16 mouse cellular contexts compared by ENCODE assay signal in genomic region chr13:19027766-19028350, GRCm38 (mm10).
DNase-seq lines count a peak whose midpoint lies in the region; ATAC-seq and TF ChIP-seq lines count a peak whose summit lies in the region.
"Had no signal": no experiment of that assay in that cellular context is flagged by ENCODE, and none has a peak within 500 bp of the region (broad histone marks: within the 10 kb centered on the region; RNA-seq: fewer than 3 reads in every experiment).

No protein-coding gene starts in this region.

- no peak overlapping the region for H3K27ac ChIP-seq in hindbrain, embryonic 15.5 days (replicated peaks)
- H3K27ac ChIP-seq in hindbrain, embryonic 10.5 days = no peak overlapping the region
- peak overlapping the region; percentile 89 for H3K27ac ChIP-seq in cerebellum, adult 2 months (ENCODE audit: insufficient read depth, low read length)
- H3K27ac ChIP-seq in layer of hippocampus, adult 2 months = peak overlapping the region; percentile 79
- H3K27ac ChIP-seq: heart, adult 2 months; liver, embryonic 13.5 days; neural tube, embryonic 13.5 days had no signal

- H3K4me1 ChIP-seq in hindbrain, embryonic 15.5 days (replicated peaks) = no peaks in the 10 kb centered on the region; the same call in 1 of the 2 replicates
- no peaks in the 10 kb centered on the region for H3K4me1 ChIP-seq in hindbrain, embryonic 10.5 days (replicated peaks)
- H3K4me1 ChIP-seq in cerebellum, adult 2 months (ENCODE audit: control insufficient read depth, insufficient read depth, low read length) = peaks cover 41% of the 10 kb centered on the region; the same call in 1 of the 2 replicates
- H3K4me1 ChIP-seq: liver, embryonic 13.5 days had no signal

- no peak for DNase-seq in hindbrain, embryonic 10.5 days (ENCODE audit: low spot score)
- DNase-seq in cerebellum, adult 2 months = peak; percentile 64 to 82
- peak; percentile 47 to 74 for DNase-seq in layer of hippocampus, adult 2 months (ENCODE audit: low spot score in 2 of 2)
- DNase-seq in right cerebral cortex, adult 2 months (ENCODE audit: low spot score in 2 of 2) = peak; percentile 48 to 52
- DNase-seq in embryo, embryonic 9.5 days (ENCODE audit: extremely low spot score) = no peak
- no peak for DNase-seq in spleen, postnatal 4 days (ENCODE audit: low spot score in 2 of 2)
- no peak for DNase-seq in lung, adult 18-20 months
- DNase-seq: heart, adult 2 months; heart, postnatal 10 days; liver, embryonic 13.5 days; midbrain, embryonic 14.5 days; retina, postnatal 1 day; thymus, postnatal 4 days had no signal

- H3K9ac ChIP-seq in hindbrain, embryonic 15.5 days = no peak overlapping the region
- H3K9ac ChIP-seq: liver, embryonic 13.5 days; neural tube, embryonic 13.5 days had no signal

- H3K27me3 ChIP-seq in hindbrain, embryonic 15.5 days = no peaks in the 10 kb centered on the region
- no peaks in the 10 kb centered on the region for H3K27me3 ChIP-seq in hindbrain, embryonic 10.5 days (ENCODE audit: insufficient read depth, poor library complexity, severe bottlenecking)
- no peaks in the 10 kb centered on the region for H3K27me3 ChIP-seq in cerebellum, adult 2 months (ENCODE audit: control insufficient read depth, insufficient read depth, low read length)
- H3K27me3 ChIP-seq: liver, embryonic 13.5 days; neural tube, embryonic 13.5 days had no signal

- TF ChIP-seq POLR2A in cerebellum, adult 2 months (IDR thresholded peaks at IDR 0.05; ENCODE audit: borderline replicate concordance, insufficient read depth, low read length) = no peak

- H3K4me2 ChIP-seq in hindbrain, embryonic 15.5 days = no peak overlapping the region
- H3K4me2 ChIP-seq: liver, embryonic 13.5 days; neural tube, embryonic 13.5 days had no signal

- ATAC-seq in hindbrain, embryonic 15.5 days (ENCODE audit: low FRiP score, low read depth) = peak; percentile 71
- ATAC-seq: intestine, postnatal 0 days had no signal

- no peaks in the 10 kb centered on the region for H3K9me3 ChIP-seq in hindbrain, embryonic 15.5 days
- H3K9me3 ChIP-seq in hindbrain, embryonic 10.5 days = no peaks in the 10 kb centered on the region
- H3K9me3 ChIP-seq: liver, embryonic 13.5 days; neural tube, embryonic 13.5 days had no signal

- H3K4me3 ChIP-seq in hindbrain, embryonic 15.5 days = no peak overlapping the region
- H3K4me3 ChIP-seq in hindbrain, embryonic 10.5 days = no peak overlapping the region
- H3K4me3 ChIP-seq in cerebellum, adult 2 months (replicated peaks; ENCODE audit: insufficient read depth, low read depth, low read length) = no peak overlapping the region
- no peak overlapping the region for H3K4me3 ChIP-seq in layer of hippocampus, adult 2 months
- H3K4me3 ChIP-seq: heart, adult 2 months; liver, embryonic 13.5 days; neural tube, embryonic 13.5 days had no signal

- no peaks in the 10 kb centered on the region for H3K36me3 ChIP-seq in hindbrain, embryonic 15.5 days
- no peaks in the 10 kb centered on the region for H3K36me3 ChIP-seq in hindbrain, embryonic 10.5 days
- H3K36me3 ChIP-seq: liver, embryonic 13.5 days; neural tube, embryonic 13.5 days had no signal

- no peak for TF ChIP-seq CTCF in cerebellum, adult 2 months (IDR thresholded peaks at IDR 0.05; ENCODE audit: borderline replicate concordance, insufficient read depth, low read depth, low read length)
- no peak for TF ChIP-seq CTCF in layer of hippocampus, adult 2 months (conservative IDR thresholded peaks at IDR 0.05)

- 63% methylated on average over 6 of the region's 6 CpGs for WGBS in hindbrain, embryonic 15.5 days
- WGBS in hindbrain, embryonic 10.5 days = 80% methylated on average over 6 of the region's 6 CpGs
- WGBS in cerebellum, adult 2 months = 6% methylated on average over 6 of the region's 6 CpGs

Comparison
In these comparisons a context has a peak if more than half of its experiments do, and no peak if none do; other contexts are left out.
1. H3K27ac ChIP-seq: peak in cerebellum, adult 2 months (single experiment) and layer of hippocampus, adult 2 months (single experiment); none in hindbrain, embryonic 15.5 days (single experiment) and hindbrain, embryonic 10.5 days (single experiment).
2. DNase-seq: peak in cerebellum, adult 2 months (2 of 2), layer of hippocampus, adult 2 months (2 of 2) and right cerebral cortex, adult 2 months (2 of 2); none in hindbrain, embryonic 10.5 days (single experiment), embryo, embryonic 9.5 days (single experiment), spleen, postnatal 4 days (0 of 2) and lung, adult 18-20 months (0 of 2).